Mouse (Mus musculus): ENCODE results near the gene Fto. TPM values are rescaled to one million over a fixed set of nuclear protein-coding genes. Genes with fewer than 3 reads are reported as not detected.

Fto gene
- total and polyA plus RNA-seq, 3 experiments = 12.2 to 50.1 (median 17.3) TPM

GRCm38 (mm10) chr8:91680125-91680524 lies 366.8 kb downstream of the Fto start:
- peaks cover 21% of the 10 kb centered on the region for H3K9me3 ChIP-seq (replicated peaks)
- ATAC-seq (ENCODE audit: extremely low read depth, insufficient number of reproducible peaks, low FRiP score, poor library complexity, severe bottlenecking) (no peak), DNase-seq (ENCODE audit: low spot score) (no peak)
- H3K4me1 ChIP-seq (ENCODE audit: insufficient read depth, low read depth, low read length) = no peaks in the 10 kb centered on the region
- H3K27me3 ChIP-seq (ENCODE audit: insufficient read depth, low read length) = no peaks in the 10 kb centered on the region
- no peak overlapping the region for H3K4me3 ChIP-seq (ENCODE audit: low read depth, low read length)
- no peaks in the 10 kb centered on the region for H3K36me3 ChIP-seq (replicated peaks)
- TF ChIP-seq POLR2AphosphoS5 (IDR thresholded peaks at IDR 0.05; ENCODE audit: insufficient replicate concordance, low read depth, low read length) (no peak), CTCF (IDR thresholded peaks at IDR 0.05; ENCODE audit: low read depth, low read length) (no peak), GATA2 (IDR thresholded peaks at IDR 0.05; ENCODE audit: borderline replicate concordance, low read depth, low read length) (no peak), TAL1 (conservative IDR thresholded peaks at IDR 0.05; ENCODE audit: low read depth, low read length) (no peak), GATA1 (IDR thresholded peaks at IDR 0.05; ENCODE audit: borderline replicate concordance, low read length) (no peak)

GRCm38 (mm10) chr8:91684596-91685317 lies 371.4 kb downstream of the Fto start:
- ATAC-seq (ENCODE audit: extremely low read depth, insufficient number of reproducible peaks, low FRiP score, poor library complexity, severe bottlenecking) (no peak), DNase-seq (ENCODE audit: low spot score) (no peak)
- H3K4me1 ChIP-seq (ENCODE audit: insufficient read depth, low read depth, low read length) = no peaks in the 10 kb centered on the region
- no peaks in the 10 kb centered on the region for H3K27me3 ChIP-seq (ENCODE audit: insufficient read depth, low read length)
- peaks cover 26% of the 10 kb centered on the region for H3K9me3 ChIP-seq (replicated peaks)
- no peak overlapping the region for H3K4me3 ChIP-seq (ENCODE audit: low read depth, low read length)
- no peaks in the 10 kb centered on the region for H3K36me3 ChIP-seq (replicated peaks)
- TF ChIP-seq GATA2 (IDR thresholded peaks at IDR 0.05; ENCODE audit: borderline replicate concordance, low read depth, low read length) (no peak), POLR2AphosphoS5 (IDR thresholded peaks at IDR 0.05; ENCODE audit: insufficient replicate concordance, low read depth, low read length) (no peak), GATA1 (IDR thresholded peaks at IDR 0.05; ENCODE audit: borderline replicate concordance, low read length) (no peak), CTCF (IDR thresholded peaks at IDR 0.05; ENCODE audit: low read depth, low read length) (no peak), TAL1 (conservative IDR thresholded peaks at IDR 0.05; ENCODE audit: low read depth, low read length) (no peak)

GRCm38 (mm10) chr8:91685408-91685807 lies 372.1 kb downstream of the Fto start:
- no peak for TF ChIP-seq CTCF (IDR thresholded peaks at IDR 0.05; ENCODE audit: low read depth, low read length)
- no peak for TF ChIP-seq POLR2AphosphoS5 (IDR thresholded peaks at IDR 0.05; ENCODE audit: insufficient replicate concordance, low read depth, low read length)
- TF ChIP-seq TAL1 (conservative IDR thresholded peaks at IDR 0.05; ENCODE audit: low read depth, low read length) = no peak
- TF ChIP-seq GATA2 (IDR thresholded peaks at IDR 0.05; ENCODE audit: borderline replicate concordance, low read depth, low read length) = no peak
- no peaks in the 10 kb centered on the region for H3K4me1 ChIP-seq (ENCODE audit: insufficient read depth, low read depth, low read length)
- H3K36me3 ChIP-seq (replicated peaks) = no peaks in the 10 kb centered on the region
- H3K9me3 ChIP-seq (replicated peaks) = peaks cover 28% of the 10 kb centered on the region
- ATAC-seq (ENCODE audit: extremely low read depth, insufficient number of reproducible peaks, low FRiP score, poor library complexity, severe bottlenecking) (no peak), DNase-seq (ENCODE audit: low spot score) (no peak)
- no peaks in the 10 kb centered on the region for H3K27me3 ChIP-seq (ENCODE audit: insufficient read depth, low read length)
- H3K4me3 ChIP-seq (ENCODE audit: low read depth, low read length) = no peak overlapping the region

GRCm38 (mm10) chr8:91692056-91692721 lies 378.9 kb downstream of the Fto start:
- no peaks in the 10 kb centered on the region for H3K27me3 ChIP-seq (ENCODE audit: insufficient read depth, low read length)
- TF ChIP-seq GATA1 (IDR thresholded peaks at IDR 0.05; ENCODE audit: borderline replicate concordance, low read length) = no peak
- H3K4me3 ChIP-seq (ENCODE audit: low read depth, low read length) = no peak overlapping the region
- peaks cover 18% of the 10 kb centered on the region for H3K9me3 ChIP-seq (replicated peaks)
- DNase-seq (ENCODE audit: low spot score) = no peak
- no peak for ATAC-seq (ENCODE audit: extremely low read depth, insufficient number of reproducible peaks, low FRiP score, poor library complexity, severe bottlenecking)
- no peaks in the 10 kb centered on the region for H3K36me3 ChIP-seq (replicated peaks)
- H3K4me1 ChIP-seq (ENCODE audit: insufficient read depth, low read depth, low read length) = no peaks in the 10 kb centered on the region

GRCm38 (mm10) chr8:91706533-91706932 lies 393.2 kb downstream of the Fto start:
- H3K36me3 ChIP-seq (replicated peaks) = no peaks in the 10 kb centered on the region
- DNase-seq (ENCODE audit: low spot score) (no peak), ATAC-seq (ENCODE audit: extremely low read depth, insufficient number of reproducible peaks, low FRiP score, poor library complexity, severe bottlenecking) (no peak)
- no peaks in the 10 kb centered on the region for H3K27me3 ChIP-seq (ENCODE audit: insufficient read depth, low read length)
- no peaks in the 10 kb centered on the region for H3K4me1 ChIP-seq (ENCODE audit: insufficient read depth, low read depth, low read length)
- TF ChIP-seq CTCF (IDR thresholded peaks at IDR 0.05; ENCODE audit: low read depth, low read length) (no peak), POLR2AphosphoS5 (IDR thresholded peaks at IDR 0.05; ENCODE audit: insufficient replicate concordance, low read depth, low read length) (no peak), GATA1 (IDR thresholded peaks at IDR 0.05; ENCODE audit: borderline replicate concordance, low read length) (no peak), GATA2 (IDR thresholded peaks at IDR 0.05; ENCODE audit: borderline replicate concordance, low read depth, low read length) (no peak), TAL1 (conservative IDR thresholded peaks at IDR 0.05; ENCODE audit: low read depth, low read length) (no peak)
- H3K4me3 ChIP-seq (ENCODE audit: low read depth, low read length) = no peak overlapping the region
- peaks cover 35% of the 10 kb centered on the region for H3K9me3 ChIP-seq (replicated peaks)

GRCm38 (mm10) chr8:91708661-91709060 lies 395.3 kb downstream of the Fto start:
- peaks cover 30% of the 10 kb centered on the region for H3K9me3 ChIP-seq (replicated peaks)

More at GRCm38 (mm10) chr8:91708661-91709060, 395.3 kb downstream of the Fto start:
- Histone ChIP-seq H3K27me3 (ENCODE audit: insufficient read depth, low read length) (no peaks in the 10 kb centered on the region), H3K4me1 (ENCODE audit: insufficient read depth, low read depth, low read length) (no peaks in the 10 kb centered on the region), H3K36me3 (replicated peaks) (no peaks in the 10 kb centered on the region), H3K4me3 (ENCODE audit: low read depth, low read length) (no peak overlapping the region)
- DNase-seq (ENCODE audit: low spot score) (no peak), ATAC-seq (ENCODE audit: extremely low read depth, insufficient number of reproducible peaks, low FRiP score, poor library complexity, severe bottlenecking) (no peak)
- no peak for TF ChIP-seq TAL1 (conservative IDR thresholded peaks at IDR 0.05; ENCODE audit: low read depth, low read length)

Data from G1E (cell line).